Mouse (Mus musculus): Measurements from ENCODE around the gene Tmem63c.

DNA sequence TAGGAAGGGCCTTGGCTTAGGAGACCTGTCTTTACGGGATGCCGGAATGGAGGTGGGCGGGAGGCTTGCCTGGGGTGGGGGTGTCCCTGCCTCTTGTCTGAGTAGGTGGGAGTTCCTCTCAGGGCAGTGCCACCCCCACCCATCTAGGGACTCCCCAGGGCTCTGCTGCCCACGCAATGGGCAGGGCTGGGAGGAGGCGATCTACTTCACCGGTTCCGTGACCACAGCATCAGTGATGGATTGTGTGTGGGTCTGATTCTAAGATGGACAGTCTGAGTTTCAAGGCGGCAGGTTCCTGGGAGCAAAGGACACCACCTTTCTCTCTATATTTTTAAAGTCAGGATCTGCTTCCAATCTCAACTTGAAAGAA is 5.7 kb downstream of the Tmem63c start:
- TF ChIP-seq CTCF (IDR thresholded peaks at IDR 0.05) (no peak), POLR2A (IDR thresholded peaks at IDR 0.05; ENCODE audit: insufficient read depth, low read depth, low read length) (no peak)

Data from heart, adult 2 months (tissue).